Mouse (Mus musculus) hindbrain, embryonic 13.5 days (tissue): ENCODE results near the gene Dynlt1f. TPM values are rescaled to one million over a fixed set of nuclear protein-coding genes. Genes with fewer than 3 reads are reported as not detected.
"Not testable (repeated sequence)": the region's sequence is repeated elsewhere in the genome, so short reads cannot be mapped to it uniquely, and the experiment has no call there.

Experiments used
- ATAC-seq: fragments of 200-750 bp; cut with Nextera tagmentation; 2 replicates; pipeline ENCODE4 v1.8.0; 2017; ENCODE audit warnings: moderate TSS enrichment; ENCODE audit not compliant: low FRiP score
- H3K27ac ChIP-seq: fragments of 300-500 bp; sonication (generic); 2 replicates; pipeline ENCODE4 v1.5.1; 2015; ENCODE audit warnings: inconsistent platforms, mild to moderate bottlenecking, moderate library complexity
- H3K27me3 ChIP-seq: fragments of 300-500 bp; sonication (generic); 2 replicates; pipeline ENCODE4 v1.6.1; 2015; ENCODE audit warnings: mild to moderate bottlenecking, inconsistent platforms
- H3K36me3 ChIP-seq: fragments of 300-500 bp; sonication (generic); 2 replicates; pipeline ENCODE4 v1.6.1; 2015; ENCODE audit warnings: mild to moderate bottlenecking, inconsistent platforms
- H3K4me1 ChIP-seq: fragments of 300-500 bp; sonication (generic); replicated peaks from 2 replicates; pipeline ENCODE4 v1.6.1; 2015; ENCODE audit warnings: inconsistent platforms
- H3K4me2 ChIP-seq: fragments of 300-500 bp; sonication (generic); 2 replicates; pipeline ENCODE4 v1.6.1; 2015; ENCODE audit warnings: inconsistent platforms, mild to moderate bottlenecking, moderate library complexity
- H3K4me3 ChIP-seq: fragments of 300-500 bp; sonication (generic); 2 replicates; pipeline ENCODE4 v1.5.1; 2015; ENCODE audit warnings: mild to moderate bottlenecking, inconsistent platforms
- H3K9ac ChIP-seq: fragments of 300-500 bp; sonication (generic); 2 replicates; pipeline ENCODE4 v1.6.1; 2015; ENCODE audit warnings: mild to moderate bottlenecking, inconsistent platforms
- H3K9me3 ChIP-seq: fragments of 300-500 bp; sonication (generic); 2 replicates; pipeline ENCODE4 v1.6.1; 2016; ENCODE audit warnings: inconsistent platforms
- WGBS: fragments of 180-500 bp; shearing (Covaris S2); methylation state at CpG from one replicate; pipeline ENCODE4 v1.1.7; 2015; 5-methylcytosine and 5-hydroxymethylcytosine counted together
- polyA plus RNA-seq: library from polyadenylated mRNA; unstranded; fragments of >200 nt; fragmentation: Nextera tagmentation; extraction: Ambion mirVana; gene quantifications from 2 replicates; pipeline ENCODE4 v1.2.1, GENCODE M21; 2015

The Dynlt1f gene
- polyA plus RNA-seq, 1 experiment from 2014 or later = 340 TPM

DNA sequence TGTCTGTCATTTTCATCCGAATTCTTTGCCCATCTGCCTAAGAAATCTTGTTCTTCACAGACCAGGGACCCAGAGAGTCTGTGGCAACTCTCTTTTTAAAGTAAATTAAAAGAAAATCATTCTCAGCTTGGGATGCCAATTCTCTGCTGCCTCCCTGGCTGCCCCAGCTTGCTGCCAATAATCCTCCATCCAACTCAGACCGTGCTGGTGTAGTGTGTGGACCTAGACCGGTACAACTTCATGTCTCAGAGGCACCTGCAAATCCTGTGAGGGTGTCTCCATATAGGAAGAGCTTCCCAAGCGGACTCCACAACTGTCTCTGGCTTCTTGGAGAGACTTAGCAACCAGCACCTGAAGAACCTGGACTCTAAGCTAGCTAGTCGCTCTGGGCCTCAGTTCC, 18.8 kb downstream of the Dynlt1f start:
- H3K27me3 ChIP-seq = no peaks in the 10 kb centered on the region
- 92% methylated on average over 5 of the region's 5 CpGs for WGBS

GRCm38 (mm10) chr17:6635781-6636180, 19.9 kb downstream of the Dynlt1f start:
- H3K9me3 ChIP-seq, H3K36me3 ChIP-seq, ATAC-seq, H3K27me3 ChIP-seq, H3K4me1 ChIP-seq, H3K4me2 ChIP-seq, H3K9ac ChIP-seq, H3K27ac ChIP-seq, H3K4me3 ChIP-seq: not testable (repeated sequence)
- 100% methylated on average over 2 of the region's 4 CpGs for WGBS

More for the DNA sequence above, 18.8 kb downstream of the Dynlt1f start:
- no peak overlapping the region for H3K4me3 ChIP-seq
- no peaks in the 10 kb centered on the region for H3K36me3 ChIP-seq
- H3K9ac ChIP-seq = no peak overlapping the region
- H3K9me3 ChIP-seq = no peaks in the 10 kb centered on the region
- no peaks in the 10 kb centered on the region for H3K4me1 ChIP-seq
- H3K27ac ChIP-seq = no peak overlapping the region
- H3K4me2 ChIP-seq = no peak overlapping the region
- ATAC-seq = no peak

GRCm38 (mm10) chr17:6632850-6633249, 22.9 kb downstream of the Dynlt1f start:
- WGBS = 91% methylated on average over 6 of the region's 6 CpGs
- ATAC-seq = not testable (repeated sequence)

DNA sequence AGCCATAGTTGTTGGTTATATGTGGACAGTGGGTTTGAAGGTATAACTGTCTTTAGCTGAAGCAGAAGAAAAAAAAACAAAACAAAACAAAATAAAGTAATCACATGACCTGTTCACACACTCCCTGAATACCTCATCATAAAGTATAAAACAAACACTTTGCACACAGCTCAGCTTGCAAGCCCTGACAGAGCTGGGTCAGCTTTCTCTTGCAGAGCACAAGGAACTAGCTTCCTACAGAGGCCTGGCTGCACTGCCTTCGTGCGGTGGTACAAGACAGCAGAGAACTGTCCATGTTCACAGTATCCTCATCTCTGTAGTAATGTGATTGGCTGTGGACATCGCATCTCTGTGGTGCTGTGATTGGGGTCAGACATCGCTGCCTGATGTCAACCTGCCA, 25.3 kb downstream of the Dynlt1f start:
- H3K27me3 ChIP-seq, H3K4me3 ChIP-seq, H3K36me3 ChIP-seq, H3K9me3 ChIP-seq, H3K9ac ChIP-seq, ATAC-seq, H3K27ac ChIP-seq, H3K4me2 ChIP-seq, H3K4me1 ChIP-seq: not testable (repeated sequence)
- 95% methylated on average over 4 of the region's 4 CpGs for WGBS

More at GRCm38 (mm10) chr17:6632850-6633249, 22.9 kb downstream of the Dynlt1f start:
- H3K36me3 ChIP-seq, H3K4me1 ChIP-seq, H3K4me3 ChIP-seq, H3K27me3 ChIP-seq, H3K27ac ChIP-seq, H3K4me2 ChIP-seq, H3K9me3 ChIP-seq, H3K9ac ChIP-seq: not testable (repeated sequence)

GRCm38 (mm10) chr17:6624926-6625558, 30.7 kb downstream of the Dynlt1f start:
- ATAC-seq = not testable (repeated sequence)
- 72% methylated on average over 2 of the region's 6 CpGs for WGBS

GRCm38 (mm10) chr17:6621976-6622375, 33.7 kb downstream of the Dynlt1f start:
- H3K4me1 ChIP-seq, H3K4me3 ChIP-seq, H3K9me3 ChIP-seq, H3K36me3 ChIP-seq, H3K4me2 ChIP-seq, H3K9ac ChIP-seq, ATAC-seq, H3K27me3 ChIP-seq, H3K27ac ChIP-seq: not testable (repeated sequence)
- WGBS = 90% methylated on average over 11 of the region's 12 CpGs

More at GRCm38 (mm10) chr17:6624926-6625558, 30.7 kb downstream of the Dynlt1f start:
- H3K9ac ChIP-seq, H3K9me3 ChIP-seq, H3K27ac ChIP-seq, H3K4me1 ChIP-seq, H3K27me3 ChIP-seq, H3K4me2 ChIP-seq, H3K36me3 ChIP-seq, H3K4me3 ChIP-seq: not testable (repeated sequence)

DNA sequence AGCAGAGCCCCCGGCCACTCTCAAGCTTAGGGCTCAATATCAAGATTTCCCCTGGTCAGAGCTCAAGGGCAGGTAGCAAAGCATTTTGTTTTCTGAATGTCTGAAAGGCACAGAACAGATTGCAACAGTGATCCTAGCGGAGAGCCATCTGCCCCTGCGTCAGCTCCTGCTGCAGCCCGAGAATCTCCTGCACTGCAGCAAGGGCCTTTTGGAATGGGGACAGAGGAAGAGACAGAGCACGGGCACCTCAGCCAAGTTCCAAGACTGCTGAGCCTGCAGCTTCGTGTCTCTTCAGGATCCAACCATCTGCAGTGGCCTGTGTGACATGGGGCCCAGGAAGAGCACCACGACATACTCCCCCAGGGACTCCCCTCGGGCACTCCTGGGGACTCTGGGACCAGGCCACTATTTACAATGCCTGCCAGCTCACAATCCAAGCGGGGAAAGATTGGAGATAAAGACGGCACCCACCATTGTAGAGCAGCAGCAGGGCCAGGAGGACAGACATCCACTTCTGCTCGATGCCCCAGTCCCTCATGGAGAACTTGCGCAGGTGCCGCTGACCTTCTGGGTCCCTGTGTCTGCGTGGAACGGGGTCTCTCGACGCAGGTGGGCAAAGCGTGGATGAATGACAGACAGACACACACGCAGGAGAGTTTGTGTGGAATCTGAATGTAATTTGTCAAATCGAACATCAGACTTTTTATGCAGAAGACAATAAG, 34.8 kb downstream of the Dynlt1f start:
- ATAC-seq, H3K27ac ChIP-seq, H3K4me1 ChIP-seq, H3K4me3 ChIP-seq, H3K4me2 ChIP-seq, H3K27me3 ChIP-seq, H3K9me3 ChIP-seq, H3K36me3 ChIP-seq, H3K9ac ChIP-seq: not testable (repeated sequence)
- 88% methylated on average over 18 of the region's 20 CpGs for WGBS

DNA sequence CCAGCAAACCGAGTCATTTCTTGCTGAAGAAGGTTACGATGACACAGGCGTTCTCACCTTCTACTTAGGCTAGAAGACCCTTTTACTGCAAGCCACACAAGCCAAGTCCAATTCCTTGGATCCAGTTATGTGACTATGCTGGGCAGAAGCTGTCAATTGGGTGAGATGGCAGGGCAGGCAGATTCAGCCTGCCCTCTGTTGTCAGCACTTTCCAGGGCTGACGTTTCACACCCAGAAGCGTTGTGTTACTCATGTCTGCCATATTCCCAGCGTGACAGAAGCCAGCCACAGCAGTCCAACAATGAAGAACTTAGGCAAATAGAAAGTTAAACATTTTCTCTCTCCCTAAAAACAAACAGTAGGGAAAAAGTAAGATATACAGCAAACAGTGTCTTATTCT, 35.7 kb downstream of the Dynlt1f start:
- not testable (repeated sequence) for H3K4me3 ChIP-seq, ATAC-seq, H3K9ac ChIP-seq, H3K27ac ChIP-seq, H3K27me3 ChIP-seq, H3K4me1 ChIP-seq, H3K9me3 ChIP-seq, H3K4me2 ChIP-seq, H3K36me3 ChIP-seq
- WGBS = 83% methylated on average over 6 of the region's 6 CpGs

DNA sequence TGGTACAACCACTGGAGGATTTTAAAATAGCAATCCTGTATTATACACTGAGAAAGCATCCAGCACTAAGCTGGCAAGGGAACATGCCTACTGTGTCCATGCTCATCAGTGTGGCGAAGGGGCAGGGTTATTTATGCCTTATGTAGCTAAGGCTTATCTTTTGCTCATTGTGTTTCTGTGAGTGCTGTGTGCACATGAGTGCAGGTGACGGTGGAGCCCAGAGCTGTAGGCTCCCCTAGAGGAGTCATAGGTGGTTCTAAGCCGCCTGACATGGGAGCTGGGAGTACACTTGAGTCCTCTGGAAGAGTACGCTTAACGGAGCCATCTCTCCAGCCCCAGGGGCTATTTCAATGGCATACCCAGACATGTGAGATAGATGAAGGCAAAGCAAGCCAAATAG, 36.4 kb downstream of the Dynlt1f start:
- H3K4me2 ChIP-seq, H3K4me1 ChIP-seq, H3K4me3 ChIP-seq, H3K9ac ChIP-seq, H3K36me3 ChIP-seq, ATAC-seq, H3K27me3 ChIP-seq, H3K9me3 ChIP-seq, H3K27ac ChIP-seq: not testable (repeated sequence)
- 88% methylated on average over 5 of the region's 5 CpGs for WGBS

GRCm38 (mm10) chr17:6617689-6618400, 37.9 kb downstream of the Dynlt1f start:
- H3K4me1 ChIP-seq, H3K4me3 ChIP-seq, H3K4me2 ChIP-seq, H3K9me3 ChIP-seq, H3K36me3 ChIP-seq, H3K9ac ChIP-seq, H3K27me3 ChIP-seq, H3K27ac ChIP-seq: not testable (repeated sequence)
- WGBS = 56% methylated on average over 8 of the region's 13 CpGs
- ATAC-seq = peak; percentile 48

GRCm38 (mm10) chr17:6616731-6617130, 39.0 kb downstream of the Dynlt1f start:
- H3K27ac ChIP-seq, H3K36me3 ChIP-seq, ATAC-seq, H3K4me2 ChIP-seq, H3K9me3 ChIP-seq, H3K4me3 ChIP-seq, H3K27me3 ChIP-seq, H3K4me1 ChIP-seq, H3K9ac ChIP-seq: not testable (repeated sequence)
- 97% methylated on average over 9 of the region's 9 CpGs for WGBS

DNA sequence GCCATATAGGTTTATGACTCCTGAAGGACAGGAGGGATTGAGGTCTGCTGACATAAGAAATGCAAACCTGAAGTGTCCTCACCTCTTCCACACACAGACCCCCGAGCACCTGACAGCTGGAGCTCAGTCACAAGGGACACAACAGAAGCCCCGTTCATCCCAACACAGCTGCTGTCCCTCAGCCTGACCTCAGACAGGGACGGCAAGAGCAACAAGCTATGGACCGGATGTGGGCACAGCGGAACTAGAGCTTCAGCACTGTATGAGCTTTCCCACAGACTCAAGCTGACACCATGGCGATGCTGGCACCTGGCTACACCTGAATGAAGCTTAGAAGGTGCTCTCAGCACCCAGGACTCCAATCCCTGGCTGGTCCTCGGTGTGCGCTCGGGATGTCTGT, 41.4 kb downstream of the Dynlt1f start:
- H3K4me2 ChIP-seq, H3K9me3 ChIP-seq, H3K36me3 ChIP-seq, H3K27me3 ChIP-seq, H3K9ac ChIP-seq, H3K4me3 ChIP-seq, ATAC-seq, H3K27ac ChIP-seq, H3K4me1 ChIP-seq: not testable (repeated sequence)
- WGBS = 90% methylated on average over 5 of the region's 9 CpGs

DNA sequence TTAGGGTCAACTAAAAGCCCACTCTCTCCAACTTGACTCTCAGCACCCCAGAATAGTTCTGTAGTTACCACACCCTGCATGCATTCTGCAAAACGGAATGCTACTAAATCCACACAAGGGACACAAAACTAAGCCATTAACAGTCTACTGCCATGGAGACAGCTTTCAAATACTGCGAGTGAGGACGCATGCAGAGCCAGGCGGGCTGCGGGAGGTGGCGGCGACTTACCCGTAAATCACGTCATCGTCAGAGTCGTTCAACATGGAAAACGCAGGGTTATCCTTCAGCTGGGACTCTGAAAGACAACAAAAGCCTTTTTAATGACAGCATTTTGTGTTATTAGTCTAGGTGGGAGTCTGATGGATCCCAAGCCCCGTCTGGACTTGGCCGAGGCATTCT, 42.2 kb downstream of the Dynlt1f start:
- not testable (repeated sequence) for ATAC-seq, H3K4me2 ChIP-seq, H3K27me3 ChIP-seq, H3K4me3 ChIP-seq, H3K27ac ChIP-seq, H3K9ac ChIP-seq, H3K36me3 ChIP-seq, H3K4me1 ChIP-seq, H3K9me3 ChIP-seq
- 83% methylated on average over 11 of the region's 14 CpGs for WGBS
